Mouse (Mus musculus): ENCODE data around the gene Gm12248.

Gm12248 gene

DNA sequence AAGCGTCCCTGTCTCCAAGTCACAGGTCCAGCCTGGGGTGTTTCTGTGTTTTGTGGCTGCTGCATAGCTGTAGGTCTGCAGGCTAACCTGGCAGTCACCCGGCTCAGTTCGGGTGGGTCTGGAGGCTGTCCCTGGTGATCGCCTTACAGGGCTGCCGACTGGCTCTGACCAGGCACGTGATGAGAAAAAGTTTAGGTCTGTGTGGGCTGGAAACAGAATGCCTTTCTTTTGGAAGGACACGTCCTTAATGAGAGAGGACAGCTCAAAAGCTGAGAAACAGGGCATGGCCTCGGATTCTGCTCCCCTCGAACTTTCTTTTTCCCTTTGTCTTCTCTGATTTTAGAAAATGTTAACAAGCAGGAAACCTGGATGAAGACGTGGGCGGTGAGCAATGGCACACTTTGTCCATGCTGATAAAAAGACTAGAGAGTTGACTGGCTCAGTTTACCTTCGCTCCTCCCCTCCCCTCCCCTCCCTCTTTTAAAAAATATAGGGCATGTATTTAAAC, at the start of gene Gm12248:
Gm12248 (minus strand) TSS at position 114 of the 508 bp plus-strand sequence.
- no peak for DNase-seq

DNA sequence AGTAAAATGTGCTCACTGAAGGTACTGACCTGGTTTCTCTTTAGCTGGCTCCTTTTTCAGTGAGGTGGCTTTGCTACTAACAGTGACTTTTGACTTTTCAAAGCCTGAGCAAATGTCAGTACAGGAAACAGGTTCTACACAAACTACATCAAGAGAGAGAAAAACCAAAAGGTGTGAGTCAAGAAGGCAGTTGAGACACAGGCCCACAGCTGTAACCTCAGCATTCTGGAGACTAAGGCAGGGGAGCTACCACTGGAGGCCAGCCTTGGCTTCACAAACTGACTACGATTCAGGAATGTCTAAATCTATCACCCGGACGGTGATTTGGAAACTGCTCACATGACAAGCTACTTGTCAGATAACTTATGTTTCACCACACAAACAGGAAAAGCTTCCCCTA, 46.5 kb upstream of the Gm12248 start:
- peak; percentile 54 for DNase-seq

DNA sequence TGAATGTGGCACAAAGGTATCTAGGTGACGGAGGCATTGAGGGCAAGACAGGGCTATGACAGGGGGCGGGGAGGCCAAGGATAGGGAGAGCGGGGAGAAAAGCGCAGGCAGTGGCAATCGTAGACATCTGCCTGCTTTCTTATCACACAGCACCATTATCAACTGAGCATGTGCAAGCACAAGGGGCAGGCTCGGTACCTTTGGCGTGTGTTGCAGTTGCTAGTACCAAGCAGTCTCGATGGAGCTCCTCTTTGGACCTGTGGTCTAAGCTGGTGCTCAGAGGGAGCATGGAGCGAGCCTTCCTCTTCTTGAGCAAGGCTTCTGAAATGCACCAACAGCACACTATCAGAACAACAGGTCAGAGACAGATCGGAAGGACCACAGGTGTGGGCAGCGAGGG, 45.9 kb upstream of the Gm12248 start:
- DNase-seq: peak; percentile 59

DNA sequence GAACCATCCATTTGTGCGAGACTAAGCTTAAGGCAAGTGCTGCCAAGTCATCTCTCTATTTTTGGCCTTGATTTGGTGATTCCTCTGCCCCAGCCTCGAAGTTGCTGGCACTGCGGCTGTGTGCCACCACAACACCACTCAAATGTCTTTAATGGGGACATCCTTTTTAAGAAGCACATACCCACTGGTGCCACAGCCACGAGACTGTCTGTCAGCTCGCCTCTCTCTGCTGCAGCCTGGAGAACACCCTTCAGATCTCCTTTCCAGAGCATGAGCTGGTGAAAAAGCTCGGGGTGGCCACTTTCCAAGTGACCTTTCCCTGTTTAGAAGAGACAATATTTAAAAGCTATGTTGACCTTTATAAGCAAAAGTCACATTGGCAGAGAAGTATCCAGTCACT, 43.7 kb upstream of the Gm12248 start:
- DNase-seq: no peak

DNA sequence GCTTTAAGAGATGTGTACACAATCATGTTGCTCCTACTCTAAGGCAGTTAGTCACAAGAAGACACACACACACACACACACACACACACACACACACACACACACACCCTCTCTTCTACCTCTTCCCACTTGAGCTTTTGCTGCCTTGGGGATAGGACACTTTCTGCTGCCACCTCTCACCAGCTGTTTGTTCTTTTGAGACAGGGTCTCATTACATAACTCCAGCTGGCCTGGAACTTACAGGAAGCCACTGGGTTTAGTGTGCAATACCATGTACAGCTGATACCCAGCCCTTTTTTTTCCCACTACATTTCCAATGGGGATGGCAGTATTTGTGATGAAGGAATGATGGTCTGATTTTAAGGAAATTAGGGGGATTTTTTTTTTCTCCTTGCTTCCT, 42.4 kb upstream of the Gm12248 start:
- peak; percentile 21 for DNase-seq

DNA sequence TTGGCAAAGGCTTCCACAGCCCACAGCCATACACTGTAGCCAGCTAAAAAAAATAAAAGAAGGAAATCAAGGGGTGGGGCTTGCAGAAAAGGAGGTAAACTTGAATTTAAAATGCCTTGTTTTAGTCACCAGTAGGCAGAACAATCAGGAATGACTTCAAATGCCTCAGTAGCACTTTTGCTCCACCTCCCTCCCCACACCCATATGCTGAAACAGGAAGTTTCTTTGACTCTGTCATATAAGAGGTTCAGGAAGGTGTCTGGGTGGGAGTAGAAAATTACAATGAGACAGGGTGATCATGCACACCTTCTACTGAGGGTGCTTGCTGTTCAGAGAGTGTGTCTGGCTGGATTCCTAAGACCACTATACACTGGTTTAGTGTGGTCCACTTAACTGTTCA, 41.9 kb upstream of the Gm12248 start:
- peak; percentile 56 for DNase-seq

DNA sequence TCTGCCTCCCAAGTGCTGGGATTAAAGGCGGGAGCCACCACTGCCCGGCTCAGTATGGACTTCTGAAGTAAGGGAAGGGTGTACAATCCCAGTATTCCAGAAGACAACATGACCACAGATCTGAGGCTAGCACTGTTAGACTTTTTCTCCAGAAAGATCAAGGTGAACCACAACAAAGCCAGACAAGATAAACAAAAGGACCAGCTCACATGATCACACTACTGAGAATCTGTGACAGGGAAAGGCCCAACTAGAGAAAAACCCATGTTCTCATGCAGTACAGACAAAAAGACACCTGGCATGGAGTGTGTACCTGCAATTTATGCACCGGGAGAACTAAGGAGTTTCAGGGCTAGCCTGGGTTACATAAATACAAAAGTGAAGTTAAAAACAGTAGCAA, 39.1 kb upstream of the Gm12248 start:
- no peak for DNase-seq

DNA sequence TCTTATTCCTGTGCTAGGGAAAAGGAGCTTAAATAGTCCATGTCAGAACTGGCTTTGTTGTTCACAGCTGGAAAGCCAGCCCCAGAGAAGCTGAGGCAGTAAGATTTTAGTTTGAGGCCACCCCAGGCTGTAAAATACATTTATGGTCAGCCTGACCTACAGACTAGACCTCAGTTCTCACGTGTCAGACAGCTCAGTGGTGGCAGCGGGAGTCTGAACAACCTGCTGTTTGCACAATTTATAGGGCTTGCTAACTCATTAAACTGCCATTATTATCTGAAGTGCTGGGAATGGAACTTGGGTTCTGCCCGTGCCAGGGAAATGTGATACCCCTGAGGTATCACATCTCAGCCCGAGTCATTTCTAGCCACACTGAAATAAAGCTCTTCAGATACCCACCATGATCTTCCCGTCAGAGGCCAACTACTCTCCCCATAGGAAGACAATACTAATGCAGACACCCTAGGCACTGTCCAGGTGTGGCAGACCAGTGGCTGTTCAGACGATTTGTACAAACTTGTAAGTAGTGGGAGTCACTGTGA, 36.4 kb upstream of the Gm12248 start:
- DNase-seq: no peak

DNA sequence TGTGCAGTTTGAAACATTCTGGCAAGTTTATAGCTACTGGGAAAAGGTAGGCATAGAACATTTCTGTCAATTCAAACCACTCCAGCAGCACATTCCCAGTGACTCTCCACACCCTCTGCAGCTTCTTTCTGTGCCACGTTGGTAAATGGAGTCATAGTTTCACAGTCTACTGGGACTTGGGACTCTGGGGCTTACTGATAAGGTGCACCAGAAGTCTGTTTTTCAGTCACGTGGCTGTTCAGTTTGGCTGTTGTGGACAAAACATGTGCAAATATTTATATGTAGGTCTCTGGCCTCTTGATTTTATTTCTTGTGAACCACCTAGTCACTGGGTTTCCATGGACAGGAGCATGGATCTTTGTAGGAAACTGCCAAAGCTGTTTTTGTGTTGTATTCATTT, 34.6 kb upstream of the Gm12248 start:
- no peak for DNase-seq

DNA sequence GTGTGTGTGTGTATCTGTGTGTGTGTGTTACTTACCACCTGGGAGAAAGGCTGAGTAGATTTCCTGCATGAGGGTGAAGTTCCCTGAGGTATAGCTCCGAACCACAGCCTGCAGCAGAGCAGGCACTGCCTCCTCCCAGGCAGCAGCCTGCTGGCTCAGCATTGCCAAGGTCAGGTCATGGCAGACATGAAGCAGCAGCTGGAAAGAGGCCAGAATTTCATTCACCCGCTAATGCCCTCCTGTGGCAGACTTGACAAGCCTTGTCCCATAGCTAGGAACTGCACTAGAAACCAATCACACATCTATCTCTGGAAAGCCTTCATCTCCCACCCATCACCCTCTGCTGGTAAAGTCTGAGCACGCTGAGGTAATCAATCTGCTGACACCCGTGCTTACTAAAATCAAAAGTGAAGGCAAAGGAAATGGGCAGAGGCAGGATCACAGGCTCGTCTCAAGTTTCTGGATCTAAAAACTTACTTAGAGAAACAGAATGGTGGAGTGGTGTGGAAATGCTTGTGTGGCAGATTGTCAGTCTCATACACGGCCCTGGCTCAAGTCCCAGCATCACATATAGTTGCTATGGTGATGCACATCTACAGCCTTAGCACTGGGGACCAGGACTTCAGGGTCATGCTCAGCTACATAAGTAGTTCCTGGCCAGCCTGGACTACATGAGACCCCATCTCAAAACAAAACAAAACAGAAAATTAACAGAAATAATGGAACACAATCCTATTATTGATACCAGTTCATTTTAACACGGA, 33.6 kb upstream of the Gm12248 start:
- no peak for DNase-seq

DNA sequence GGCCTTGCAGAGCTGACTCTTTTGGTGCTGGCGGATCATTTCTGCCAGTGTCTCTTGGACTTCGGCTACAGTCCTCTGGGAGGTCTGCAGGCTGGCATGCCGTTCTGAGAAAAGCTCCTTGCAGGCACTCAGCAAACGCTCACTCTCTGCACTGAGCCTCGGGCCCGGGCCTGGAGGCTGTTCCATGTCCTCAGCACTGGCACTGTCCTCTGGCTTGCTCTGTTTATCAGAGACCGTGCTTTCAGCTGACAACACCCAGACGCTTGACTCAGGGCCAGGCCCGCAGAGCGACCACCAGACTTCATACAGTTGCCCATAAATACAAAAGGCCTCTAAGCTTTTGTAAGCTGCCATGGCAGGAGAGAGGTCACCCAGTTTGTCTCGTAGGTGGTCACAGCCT, 32.1 kb upstream of the Gm12248 start:
- no peak for DNase-seq

DNA sequence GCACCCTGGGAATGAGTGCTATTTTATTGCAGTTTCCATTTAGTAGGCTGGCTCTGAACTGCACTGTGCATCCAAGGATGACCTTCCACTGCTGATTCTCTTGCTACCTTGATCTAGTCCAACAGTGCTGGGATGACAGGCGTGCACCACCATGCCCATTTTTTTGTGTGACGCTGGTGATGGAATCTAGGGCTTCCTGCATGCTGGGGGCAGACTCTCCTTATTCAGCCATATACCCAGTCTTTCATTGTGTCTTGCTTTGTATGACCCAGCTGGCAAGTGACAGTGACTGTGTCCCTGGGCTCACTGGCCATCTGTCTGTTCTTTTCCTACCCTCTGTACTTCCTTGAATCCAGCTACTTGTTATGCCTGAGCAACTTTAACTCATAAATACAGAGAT, 30.8 kb upstream of the Gm12248 start:
- no peak for DNase-seq

DNA sequence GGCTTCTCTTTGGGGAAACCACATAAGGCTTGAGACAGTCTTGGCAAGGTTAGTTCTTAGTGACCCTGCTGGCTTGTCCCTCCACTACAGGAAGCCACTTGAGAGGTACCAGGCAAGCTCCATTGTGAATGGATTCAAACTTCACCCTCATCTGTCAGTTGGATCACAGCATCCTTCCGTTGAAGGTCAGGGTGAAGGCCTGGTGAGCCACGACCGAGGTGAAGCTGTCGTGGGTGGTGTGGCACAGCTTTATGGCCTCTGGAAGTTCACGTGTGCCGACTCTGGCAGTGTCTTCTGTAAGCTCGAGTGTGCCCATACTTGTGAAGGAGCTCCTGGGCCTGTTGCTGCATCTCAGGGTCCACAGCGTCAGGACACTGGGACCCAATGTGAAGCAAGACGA, 28.4 kb upstream of the Gm12248 start:
- DNase-seq: no peak

DNA sequence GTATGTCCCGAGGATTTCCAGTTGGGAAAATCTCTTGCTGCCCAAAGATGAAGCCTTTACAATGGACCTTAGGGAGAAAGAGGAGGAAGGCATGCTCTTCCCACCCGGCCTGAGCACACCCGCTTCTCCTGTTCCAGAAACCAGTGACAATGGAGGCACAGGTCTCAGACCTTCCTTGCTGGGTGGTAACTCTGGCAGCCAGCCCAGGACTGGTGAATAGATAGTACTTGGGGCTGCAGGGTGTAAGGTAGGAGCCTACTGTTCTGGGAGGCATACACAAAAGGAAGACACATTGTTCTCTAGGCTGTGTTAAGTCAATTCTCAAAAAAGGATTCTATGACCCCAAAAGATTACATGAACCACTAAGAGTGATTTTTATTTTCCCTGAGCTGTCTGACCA, 27.7 kb upstream of the Gm12248 start:
- DNase-seq: no peak

DNA sequence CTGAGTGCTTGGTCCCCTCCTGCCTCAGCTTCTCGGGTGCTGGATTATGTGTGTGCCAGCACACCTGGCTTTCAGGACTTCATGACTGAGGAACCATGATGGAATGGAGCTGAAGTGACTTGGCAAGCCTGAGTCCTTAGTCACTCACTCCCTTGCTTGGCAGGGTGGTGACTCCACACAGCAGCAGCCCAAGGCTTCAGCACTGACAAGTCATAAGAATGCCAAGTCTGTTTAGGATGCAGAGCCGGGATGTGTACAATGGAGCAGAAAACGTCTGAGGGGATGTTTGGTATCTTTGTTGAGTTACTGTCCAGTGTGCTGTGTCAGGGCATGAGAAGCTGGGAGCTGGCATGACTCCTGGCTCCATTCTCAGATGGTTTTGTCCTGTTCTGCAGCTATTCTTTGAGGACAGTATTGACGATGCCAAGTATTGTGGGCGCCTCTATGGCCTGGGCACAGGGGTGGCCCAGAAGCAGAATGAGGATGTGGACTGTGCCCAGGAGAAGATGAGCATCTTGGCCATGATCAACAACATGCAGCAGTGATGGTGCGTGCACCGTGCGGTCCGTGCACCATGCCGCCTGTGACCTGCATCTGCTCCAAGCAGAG, 24.2 kb upstream of the Gm12248 start:
- DNase-seq: no peak

DNA sequence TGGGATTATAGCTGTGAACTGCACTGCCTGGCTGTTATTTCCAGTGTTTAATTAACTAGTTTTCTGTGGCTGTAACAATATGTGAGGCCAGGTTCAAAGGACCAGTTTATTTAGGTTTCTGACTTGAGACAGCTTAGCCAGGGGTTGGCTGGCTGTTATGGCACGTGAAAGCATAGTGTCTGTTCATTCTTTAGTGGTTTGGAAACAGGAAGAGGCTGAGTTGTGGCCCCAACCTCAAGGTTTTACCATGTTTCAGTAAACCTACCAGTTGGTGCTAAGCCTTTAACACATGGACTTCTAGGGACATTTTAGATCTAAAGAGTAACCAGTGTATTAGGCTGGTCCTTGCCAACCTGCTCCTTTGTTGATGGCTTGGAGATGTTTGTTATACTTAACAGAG, 23.6 kb upstream of the Gm12248 start:
- DNase-seq: no peak

DNA sequence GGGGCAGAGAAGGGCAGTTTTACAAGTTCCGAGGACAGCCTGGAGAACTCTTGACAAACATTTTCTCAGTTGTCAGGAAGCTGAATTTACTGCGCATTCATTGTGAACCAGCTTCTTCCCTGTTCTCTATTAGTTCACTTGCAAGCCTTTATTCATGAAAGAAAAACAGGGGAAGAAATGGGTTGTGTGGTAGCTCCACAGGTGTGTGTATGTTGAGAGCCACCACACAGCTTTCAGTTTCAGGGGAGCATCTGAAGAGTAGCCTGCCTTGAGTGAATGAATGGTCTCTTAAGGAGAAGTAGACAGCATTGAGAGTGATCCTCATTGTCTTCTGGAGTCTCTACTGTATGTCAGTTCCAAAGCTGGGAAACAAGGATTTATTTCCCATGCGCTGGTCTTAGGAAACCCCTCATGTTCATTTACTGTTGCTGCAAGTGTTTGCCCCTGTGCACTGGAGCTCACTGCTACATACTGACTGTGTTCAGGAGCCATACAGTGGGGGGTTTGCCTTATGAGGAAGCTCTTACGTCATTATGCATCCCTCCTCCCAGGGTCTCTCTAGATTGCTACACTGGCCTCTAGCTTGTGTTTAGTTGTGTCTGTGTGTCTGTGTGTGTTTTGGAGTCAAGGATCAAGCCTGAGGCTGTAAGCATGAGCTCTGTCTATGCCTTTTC, 14.9 kb upstream of the Gm12248 start:
- no peak for DNase-seq

DNA sequence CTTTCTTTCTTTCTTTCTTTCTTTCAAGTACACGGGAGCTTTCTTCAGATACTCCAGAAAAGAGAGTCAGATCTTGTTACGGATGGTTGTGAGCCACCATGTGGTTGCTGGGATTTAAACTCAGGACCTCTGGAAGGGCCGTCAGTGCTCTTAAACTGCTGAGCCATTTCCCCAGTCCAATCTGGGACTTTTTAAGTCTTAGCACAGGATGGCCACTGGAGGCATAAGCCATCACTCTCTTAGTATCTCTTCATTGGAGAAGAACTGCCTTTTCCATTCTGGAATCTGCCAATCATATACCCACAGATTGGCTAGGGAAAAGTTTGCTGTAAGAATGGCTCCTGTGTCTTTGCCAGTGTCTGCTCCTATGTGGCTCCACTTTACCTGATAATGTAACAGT, 14.1 kb upstream of the Gm12248 start:
- no peak for DNase-seq

DNA sequence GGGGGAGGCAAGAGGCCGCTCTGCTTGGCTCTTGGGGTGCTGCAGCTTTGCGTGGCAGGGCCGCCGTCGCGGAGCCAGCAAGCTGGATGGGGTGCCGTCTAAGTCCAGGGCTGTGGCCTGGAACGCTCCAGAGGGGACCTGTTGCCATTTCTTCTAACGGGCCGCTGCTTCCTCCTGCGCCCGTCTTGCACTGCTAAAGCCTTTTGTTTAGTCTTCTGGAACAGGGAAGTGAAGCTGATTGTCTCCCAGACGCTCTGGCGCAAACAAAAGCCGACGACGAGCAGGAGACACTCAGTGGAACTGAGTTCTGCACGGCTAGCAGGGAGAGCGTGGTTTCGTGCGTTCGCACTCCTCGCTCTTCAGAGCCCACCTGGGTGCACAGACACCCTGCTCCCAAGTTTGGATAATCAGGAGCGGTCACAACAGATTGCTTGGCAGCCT, 11.4 kb upstream of the Gm12248 start:
- DNase-seq: peak; percentile 66

DNA sequence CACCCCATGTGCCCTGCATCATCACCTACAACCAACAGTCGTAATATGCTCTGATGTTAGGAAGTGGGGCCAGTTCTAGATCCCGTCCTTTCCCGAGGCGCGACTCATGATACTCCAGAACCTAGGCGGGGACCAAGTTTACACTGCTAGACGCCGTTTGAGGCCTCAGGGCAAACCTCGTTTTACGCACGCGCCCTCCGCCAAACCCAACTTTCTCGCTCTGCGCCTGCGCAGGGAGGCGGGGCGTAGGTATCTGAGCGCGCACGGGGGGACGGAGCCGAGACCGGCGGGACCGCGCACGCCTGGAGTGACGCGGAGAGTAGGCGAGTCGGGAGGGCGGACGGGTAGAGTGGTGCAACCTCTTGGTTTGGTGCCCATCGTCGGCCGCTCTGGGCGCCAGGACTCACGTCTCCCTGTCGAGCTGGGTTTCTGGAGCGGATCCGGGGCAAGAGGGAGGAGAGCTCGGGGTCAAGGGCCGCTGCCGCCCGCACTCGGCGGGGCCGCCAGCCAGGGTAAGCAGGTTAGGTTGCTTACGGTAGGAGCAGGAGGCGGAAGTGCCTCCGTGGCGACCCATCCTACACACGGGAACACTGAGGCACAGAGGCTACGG, 10.9 kb upstream of the Gm12248 start, which contains the start of gene Cnot8:
Cnot8 (plus strand) TSS at position 457 of the 610 bp plus-strand sequence.
- peak; percentile 99 for DNase-seq

DNA sequence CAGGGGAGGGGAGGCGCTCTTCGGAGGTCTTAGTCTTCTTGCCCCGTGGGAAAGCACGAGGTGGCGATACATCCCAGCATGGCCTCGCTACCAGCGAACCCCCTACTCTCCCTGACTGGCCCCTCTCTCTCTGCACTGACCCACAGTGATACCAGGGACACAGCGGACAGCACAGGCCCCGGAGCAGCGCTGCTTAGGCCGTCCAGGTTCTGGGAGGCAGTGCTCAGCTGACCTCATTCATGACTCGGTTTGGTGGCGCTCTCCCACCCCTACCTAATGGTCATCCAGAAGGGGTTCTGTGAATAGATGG, 10.4 kb upstream of the Gm12248 start:
- peak; percentile 78 for DNase-seq

DNA sequence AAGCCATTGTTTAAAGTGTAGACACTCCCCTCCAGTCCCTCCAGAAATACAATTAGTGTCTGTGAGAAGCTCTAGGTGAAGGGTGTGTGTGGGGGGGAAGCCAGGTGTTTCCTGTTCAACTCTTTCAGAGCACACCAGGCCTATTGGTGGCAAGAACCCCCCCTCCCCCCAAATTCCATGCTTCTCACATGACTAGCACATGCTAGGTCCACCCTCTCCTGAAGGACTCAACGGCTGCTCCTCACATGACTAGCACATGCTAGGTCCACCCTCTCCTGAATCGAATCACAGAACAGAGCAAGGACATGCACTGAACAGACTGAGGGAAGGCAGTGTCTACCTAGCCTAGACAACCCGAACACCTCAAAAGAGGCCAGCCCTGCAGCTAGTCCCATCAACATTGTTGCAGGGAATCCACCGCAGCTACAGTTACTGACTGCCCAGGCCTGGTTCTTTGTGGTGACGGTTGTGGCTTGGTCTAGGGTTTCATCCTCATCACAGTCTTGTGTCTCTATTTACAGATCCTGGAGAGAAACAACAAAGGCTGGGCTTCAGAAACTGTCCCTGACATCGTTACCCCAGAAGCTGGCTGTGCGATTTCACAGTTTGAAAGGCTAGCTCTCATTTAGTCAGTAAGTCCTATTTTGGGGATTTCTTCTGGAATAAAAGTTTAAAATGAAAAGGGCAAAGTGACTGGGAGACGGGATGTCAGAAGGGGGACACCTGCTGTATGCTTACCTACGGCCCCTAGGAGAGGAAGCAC, 9.8 kb upstream of the Gm12248 start:
- peak; percentile 86 for DNase-seq

DNA sequence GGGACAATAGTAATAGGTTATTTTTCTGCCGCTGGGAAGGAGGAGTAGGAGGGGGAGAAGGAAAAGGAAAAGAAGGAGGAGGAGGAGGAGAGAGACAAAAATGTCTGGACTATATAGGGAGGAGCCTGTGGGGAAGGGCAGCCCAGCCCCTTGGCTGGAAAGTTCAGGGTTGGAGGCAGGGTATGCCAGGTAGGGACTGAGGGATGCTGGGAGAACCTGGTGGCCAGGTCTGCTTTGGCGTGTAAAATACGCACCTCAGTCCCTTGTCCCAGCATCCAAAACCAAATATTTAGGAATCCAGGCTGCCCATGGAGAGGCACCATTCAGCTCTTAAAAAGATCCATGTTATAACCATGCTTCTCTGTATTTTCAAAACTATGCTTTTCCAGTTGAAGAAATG, 9.2 kb upstream of the Gm12248 start:
- peak; percentile 49 for DNase-seq

Measured in thymus, postnatal 14 days (tissue).